Mouse (Mus musculus) liver, postnatal 0 days (tissue): ENCODE measurements around the gene Pdzd2.

Experiments used
- CTCF ChIP-seq: sonication (generic); IDR thresholded peaks from 2 replicates; pipeline ENCODE4 v1.5.1; 2016; ENCODE audit warnings: antibody characterized with exemption, low read depth
- EP300 ChIP-seq: IDR thresholded peaks from 2 replicates; pipeline ENCODE4 v1.6.1; 2016; ENCODE audit warnings: antibody characterized with exemption, low read depth, mild to moderate bottlenecking

GRCm38 (mm10) chr15:12718819-12719218, 20.9 kb downstream of the Pdzd2 start:
- TF ChIP-seq CTCF: no peak
- TF ChIP-seq EP300: no peak
